Mouse (Mus musculus): ENCODE results near the gene Cacng7.

GRCm38 (mm10) chr7:3372376-3372775 is 39.6 kb downstream of the Cacng7 start:
- TF ChIP-seq MAX (IDR thresholded peaks at IDR 0.05; ENCODE audit: low read depth) (no peak), POLR2A (IDR thresholded peaks at IDR 0.05; ENCODE audit: insufficient read length, low read depth) (no peak), REST (IDR thresholded peaks at IDR 0.05; ENCODE audit: insufficient read depth, insufficient read length) (no peak)
